In the genomic region with DNA sequence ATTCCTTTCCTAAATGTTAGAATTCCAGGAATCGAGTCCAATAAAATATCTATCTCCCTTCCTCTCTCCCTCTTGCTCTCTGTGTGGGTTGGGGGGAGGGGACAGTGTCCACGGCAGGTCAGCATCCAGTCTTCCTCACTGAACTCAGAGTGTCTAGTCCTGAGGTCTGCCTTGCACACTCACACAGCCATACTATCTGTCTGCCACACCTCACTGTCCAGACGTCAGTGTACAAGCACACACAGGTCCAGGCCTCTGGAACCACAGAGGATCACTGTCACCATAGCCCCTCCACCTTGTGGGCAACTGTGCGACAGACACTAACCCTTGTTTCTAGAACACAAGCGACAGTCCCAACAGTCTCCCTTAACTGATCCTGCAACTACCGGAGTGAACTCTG, we compare ENCODE assay signal across 12 mouse cellular contexts. TPM values are rescaled to one million over a fixed set of nuclear protein-coding genes. Genes with fewer than 3 reads are reported as not detected.
DNase-seq lines count a peak whose midpoint lies in the region; ATAC-seq lines count a peak whose summit lies in the region.
"Had no signal": no experiment of that assay in that cellular context is flagged by ENCODE, and none has a peak within 500 bp of the region (broad histone marks: within the 10 kb centered on the region; RNA-seq: fewer than 3 reads in every experiment).

No protein-coding gene starts in this region.

- no peaks in the 10 kb centered on the region for H3K9me3 ChIP-seq in kidney, embryonic 14.5 days (ENCODE audit: control insufficient read depth, low read length)
- H3K9me3 ChIP-seq in embryonic facial prominence, embryonic 10.5 days, result no peaks in the 10 kb centered on the region
- H3K9me3 ChIP-seq in heart, embryonic 16.5 days (replicated peaks; ENCODE audit: control insufficient read depth, low read length), result no peaks in the 10 kb centered on the region
- no peaks in the 10 kb centered on the region for H3K9me3 ChIP-seq in midbrain, embryonic 11.5 days (ENCODE audit: control insufficient read depth, low read length)
- H3K9me3 ChIP-seq: forebrain, embryonic 12.5 days; hindbrain, embryonic 12.5 days; midbrain, embryonic 12.5 days had no signal

- H3K9ac ChIP-seq in kidney, embryonic 14.5 days (ENCODE audit: low read depth, low read length), result no peak overlapping the region
- 0 out of 2 replicates have a peak overlapping the region, but pooled peaks have one; percentile 20 for H3K9ac ChIP-seq in heart, embryonic 16.5 days (ENCODE audit: low read length)
- H3K9ac ChIP-seq in midbrain, embryonic 11.5 days (ENCODE audit: low read length), result no peak overlapping the region
- H3K9ac ChIP-seq: forebrain, embryonic 12.5 days; hindbrain, embryonic 12.5 days; midbrain, embryonic 12.5 days had no signal

- 0 out of 2 replicates have a peak overlapping the region, but pooled peaks have one; percentile 38 for H3K27ac ChIP-seq in kidney, embryonic 14.5 days (ENCODE audit: low read depth, low read length)
- H3K27ac ChIP-seq in embryonic facial prominence, embryonic 10.5 days (replicated peaks), result peak overlapping the region; percentile 36
- peak overlapping the region; percentile 53 for H3K27ac ChIP-seq in heart, embryonic 16.5 days (ENCODE audit: low read length)
- no peak overlapping the region for H3K27ac ChIP-seq in midbrain, embryonic 11.5 days (ENCODE audit: low read depth, low read length)
- H3K27ac ChIP-seq: forebrain, embryonic 12.5 days; hindbrain, embryonic 12.5 days; midbrain, embryonic 12.5 days had no signal

- H3K36me3 ChIP-seq in kidney, embryonic 14.5 days (ENCODE audit: control insufficient read depth, insufficient read depth, low read length), result no peaks in the 10 kb centered on the region; the same call in 1 of the 2 replicates
- 0 out of 2 replicates have a peak, but pooled peaks cover 11% of the 10 kb centered on the region for H3K36me3 ChIP-seq in embryonic facial prominence, embryonic 10.5 days (replicated peaks)
- H3K36me3 ChIP-seq in heart, embryonic 16.5 days (ENCODE audit: control insufficient read depth, insufficient read depth), result 0 out of 2 replicates have a peak, but pooled peaks cover 2% of the 10 kb centered on the region
- H3K36me3 ChIP-seq in midbrain, embryonic 11.5 days (ENCODE audit: control insufficient read depth, insufficient read depth, low read length), result no peaks in the 10 kb centered on the region
- H3K36me3 ChIP-seq: forebrain, embryonic 12.5 days; hindbrain, embryonic 12.5 days; midbrain, embryonic 12.5 days had no signal

- no peaks in the 10 kb centered on the region for H3K27me3 ChIP-seq in kidney, embryonic 14.5 days (ENCODE audit: control insufficient read depth, insufficient read depth, low read length)
- no peaks in the 10 kb centered on the region for H3K27me3 ChIP-seq in embryonic facial prominence, embryonic 10.5 days (replicated peaks; ENCODE audit: low read depth, poor library complexity, severe bottlenecking)
- no peaks in the 10 kb centered on the region for H3K27me3 ChIP-seq in heart, embryonic 16.5 days (ENCODE audit: control insufficient read depth, insufficient read depth, low read length)
- H3K27me3 ChIP-seq in midbrain, embryonic 11.5 days (ENCODE audit: control insufficient read depth, insufficient read depth, low read length), result no peaks in the 10 kb centered on the region
- H3K27me3 ChIP-seq: forebrain, embryonic 12.5 days; hindbrain, embryonic 12.5 days; midbrain, embryonic 12.5 days had no signal

- DNase-seq in kidney, postnatal 36 days, result no peak
- no peak for DNase-seq in embryonic facial prominence, embryonic 10.5 days (ENCODE audit: low spot score)
- no peak for DNase-seq in retina, postnatal 1 day
- DNase-seq in midbrain, embryonic 11.5 days (ENCODE audit: low spot score, missing footprints), result no peak
- no peak for DNase-seq in spleen, postnatal 10 days (ENCODE audit: low spot score in 2 of 2)
- DNase-seq: cerebellum, adult 9-10 months had no signal

- ATAC-seq in kidney, embryonic 14.5 days (ENCODE audit: low FRiP score, low TSS enrichment), result no peak
- no peak for ATAC-seq in heart, embryonic 16.5 days (replicated peaks; ENCODE audit: extremely low read depth, insufficient read depth, low FRiP score)
- 0 out of 2 replicates have a peak, but pooled peaks have one; percentile 6 for ATAC-seq in megakaryocyte, adult 5-6 weeks (ENCODE audit: poor library complexity, severe bottlenecking)
- no peak for ATAC-seq in midbrain, embryonic 11.5 days (ENCODE audit: low FRiP score)

- no peak overlapping the region for H3K4me3 ChIP-seq in kidney, embryonic 14.5 days (ENCODE audit: low read length)
- H3K4me3 ChIP-seq in embryonic facial prominence, embryonic 10.5 days, result no peak overlapping the region
- H3K4me3 ChIP-seq in heart, embryonic 16.5 days (ENCODE audit: low read length), result no peak overlapping the region
- no peak overlapping the region for H3K4me3 ChIP-seq in midbrain, embryonic 11.5 days (ENCODE audit: low read depth, low read length)
- H3K4me3 ChIP-seq: forebrain, embryonic 12.5 days; hindbrain, embryonic 12.5 days; midbrain, embryonic 12.5 days had no signal

- 54% methylated on average over 6 of the region's 6 CpGs for WGBS in kidney, embryonic 14.5 days
- 73% methylated on average over 6 of the region's 6 CpGs for WGBS in embryonic facial prominence, embryonic 10.5 days
- 31% methylated on average over 6 of the region's 6 CpGs for WGBS in heart, embryonic 16.5 days
- WGBS in midbrain, embryonic 11.5 days, result 79% methylated on average over 6 of the region's 6 CpGs

- H3K4me2 ChIP-seq in kidney, embryonic 14.5 days (replicated peaks; ENCODE audit: low read depth, low read length), result no peak overlapping the region
- H3K4me2 ChIP-seq in heart, embryonic 16.5 days (ENCODE audit: low read depth, low read length), result no peak overlapping the region
- no peak overlapping the region for H3K4me2 ChIP-seq in midbrain, embryonic 11.5 days
- H3K4me2 ChIP-seq: forebrain, embryonic 12.5 days; hindbrain, embryonic 12.5 days; midbrain, embryonic 12.5 days had no signal

- peaks cover 76% of the 10 kb centered on the region for H3K4me1 ChIP-seq in kidney, embryonic 14.5 days (ENCODE audit: control insufficient read depth, insufficient read depth, low read length)
- H3K4me1 ChIP-seq in embryonic facial prominence, embryonic 10.5 days, result peaks cover 89% of the 10 kb centered on the region
- H3K4me1 ChIP-seq in heart, embryonic 16.5 days (ENCODE audit: control insufficient read depth, insufficient read depth, low read length), result peaks cover 89% of the 10 kb centered on the region
- H3K4me1 ChIP-seq in midbrain, embryonic 11.5 days (ENCODE audit: control insufficient read depth, insufficient read depth, low read length), result peaks cover 13% of the 10 kb centered on the region

RNA-seq across cellular contexts. Expression of gene Myh9, which starts 18.8 kb away (rescaled TPM):
- 43.8 and 72.3 TPM in 2 replicates for polyA plus RNA-seq in kidney, embryonic 14.5 days (2014; fragmentation: Nextera tagmentation; extraction: Ambion mirVana)
- 45.7 and 46.9 TPM in 2 replicates for polyA plus RNA-seq in embryonic facial prominence, embryonic 10.5 days (2016; fragmentation: Nextera tagmentation; extraction: Ambion mirVana)
- 22.8 and 29.7 TPM in 2 replicates for polyA plus RNA-seq in heart, embryonic 16.5 days (2015; fragmentation: Nextera tagmentation; extraction: Ambion mirVana)
- 464 and 549 TPM in 2 replicates for total RNA-seq in megakaryocyte, adult 5-6 weeks (2015)
- 759 and 878 TPM in 2 replicates for total RNA-seq in megakaryocyte, adult 5-6 weeks (2017)
- 16.4 and 19.6 TPM in 2 replicates for polyA plus RNA-seq in midbrain, embryonic 11.5 days (2014; fragmentation: Nextera tagmentation; extraction: Ambion mirVana)
